Mouse (Mus musculus): ENCODE data around the gene Npas2. TPM values are rescaled to one million over a fixed set of nuclear protein-coding genes. Genes with fewer than 3 reads are reported as not detected.

Gene Npas2
- polyA plus RNA-seq, 1 experiment from 2014 or later: 1.6 TPM

- peaks cover 12% of the 10 kb centered on the region for H3K4me1 ChIP-seq (replicated peaks; ENCODE audit: control insufficient read depth, insufficient read depth, low read length)
- H3K4me2 ChIP-seq (ENCODE audit: low read length): no peak overlapping the region
- no peaks in the 10 kb centered on the region for H3K9me3 ChIP-seq (ENCODE audit: control insufficient read depth, low read length)
- H3K4me3 ChIP-seq (replicated peaks; ENCODE audit: low read length): no peak overlapping the region
- H3K36me3 ChIP-seq (ENCODE audit: control insufficient read depth, insufficient read depth): peaks cover 25% of the 10 kb centered on the region
- ATAC-seq: no peak
- no peak overlapping the region for H3K9ac ChIP-seq (replicated peaks; ENCODE audit: low read depth, low read length)
- H3K27ac ChIP-seq (ENCODE audit: low read length): no peak overlapping the region
- WGBS: 76% methylated on average over 8 of the region's 8 CpGs
- no peaks in the 10 kb centered on the region for H3K27me3 ChIP-seq (replicated peaks; ENCODE audit: control insufficient read depth, insufficient read depth, low read length)
Observed at GRCm38 (mm10) chr1:39372220-39372843, 178.8 kb downstream of the Npas2 start.

GRCm38 (mm10) chr1:39373378-39373777 lies 179.8 kb downstream of the Npas2 start:
- Histone ChIP-seq H3K4me3 (replicated peaks; ENCODE audit: low read length) (no peak overlapping the region), H3K9ac (replicated peaks; ENCODE audit: low read depth, low read length) (no peak overlapping the region), H3K27me3 (replicated peaks; ENCODE audit: control insufficient read depth, insufficient read depth, low read length) (no peaks in the 10 kb centered on the region), H3K27ac (ENCODE audit: low read length) (no peak overlapping the region), H3K4me2 (ENCODE audit: low read length) (no peak overlapping the region), H3K4me1 (replicated peaks; ENCODE audit: control insufficient read depth, insufficient read depth, low read length) (peaks cover 12% of the 10 kb centered on the region), H3K9me3 (ENCODE audit: control insufficient read depth, low read length) (no peaks in the 10 kb centered on the region), H3K36me3 (ENCODE audit: control insufficient read depth, insufficient read depth) (peaks cover 25% of the 10 kb centered on the region)
- 47% methylated on average over 4 of the region's 4 CpGs for WGBS
- no peak for ATAC-seq

- no peak overlapping the region for H3K4me2 ChIP-seq (ENCODE audit: low read length)
Observed at GRCm38 (mm10) chr1:39374231-39374809, 180.8 kb downstream of the Npas2 start.

GRCm38 (mm10) chr1:39376121-39376520 lies 182.6 kb downstream of the Npas2 start:
- Histone ChIP-seq H3K4me1 (replicated peaks; ENCODE audit: control insufficient read depth, insufficient read depth, low read length) (no peaks in the 10 kb centered on the region), H3K4me2 (ENCODE audit: low read length) (no peak overlapping the region), H3K9me3 (ENCODE audit: control insufficient read depth, low read length) (no peaks in the 10 kb centered on the region), H3K27ac (ENCODE audit: low read length) (no peak overlapping the region), H3K9ac (replicated peaks; ENCODE audit: low read depth, low read length) (no peak overlapping the region), H3K27me3 (replicated peaks; ENCODE audit: control insufficient read depth, insufficient read depth, low read length) (no peaks in the 10 kb centered on the region), H3K36me3 (ENCODE audit: control insufficient read depth, insufficient read depth) (peaks cover 19% of the 10 kb centered on the region), H3K4me3 (replicated peaks; ENCODE audit: low read length) (no peak overlapping the region)
- WGBS: 93% methylated on average over 7 of the region's 7 CpGs
- ATAC-seq: no peak

More at GRCm38 (mm10) chr1:39374231-39374809, 180.8 kb downstream of the Npas2 start:
- Histone ChIP-seq H3K9me3 (ENCODE audit: control insufficient read depth, low read length) (no peaks in the 10 kb centered on the region), H3K4me3 (replicated peaks; ENCODE audit: low read length) (no peak overlapping the region), H3K4me1 (replicated peaks; ENCODE audit: control insufficient read depth, insufficient read depth, low read length) (peaks cover 4% of the 10 kb centered on the region), H3K27ac (ENCODE audit: low read length) (no peak overlapping the region), H3K27me3 (replicated peaks; ENCODE audit: control insufficient read depth, insufficient read depth, low read length) (no peaks in the 10 kb centered on the region), H3K36me3 (ENCODE audit: control insufficient read depth, insufficient read depth) (peaks cover 25% of the 10 kb centered on the region), H3K9ac (replicated peaks; ENCODE audit: low read depth, low read length) (no peak overlapping the region)
- no peak for ATAC-seq
- 83% methylated on average over 5 of the region's 5 CpGs for WGBS

GRCm38 (mm10) chr1:39376726-39377240 lies 183.3 kb downstream of the Npas2 start:
- Histone ChIP-seq H3K4me1 (replicated peaks; ENCODE audit: control insufficient read depth, insufficient read depth, low read length) (no peaks in the 10 kb centered on the region), H3K9ac (replicated peaks; ENCODE audit: low read depth, low read length) (no peak overlapping the region), H3K27me3 (replicated peaks; ENCODE audit: control insufficient read depth, insufficient read depth, low read length) (no peaks in the 10 kb centered on the region), H3K4me3 (replicated peaks; ENCODE audit: low read length) (no peak overlapping the region), H3K9me3 (ENCODE audit: control insufficient read depth, low read length) (no peaks in the 10 kb centered on the region), H3K36me3 (ENCODE audit: control insufficient read depth, insufficient read depth) (peaks cover 16% of the 10 kb centered on the region), H3K4me2 (ENCODE audit: low read length) (no peak overlapping the region), H3K27ac (ENCODE audit: low read length) (no peak overlapping the region)
- ATAC-seq: no peak
- WGBS: 95% methylated on average over 9 of the region's 9 CpGs

- no peak overlapping the region for H3K4me2 ChIP-seq (ENCODE audit: low read length)
- H3K9me3 ChIP-seq (ENCODE audit: control insufficient read depth, low read length): no peaks in the 10 kb centered on the region
- ATAC-seq: no peak
- H3K4me1 ChIP-seq (replicated peaks; ENCODE audit: control insufficient read depth, insufficient read depth, low read length): no peaks in the 10 kb centered on the region
- H3K36me3 ChIP-seq (ENCODE audit: control insufficient read depth, insufficient read depth): peaks cover 8% of the 10 kb centered on the region
- H3K27ac ChIP-seq (ENCODE audit: low read length): no peak overlapping the region
- no peak overlapping the region for H3K9ac ChIP-seq (replicated peaks; ENCODE audit: low read depth, low read length)
- WGBS: 49% methylated on average over 1 of the region's 1 CpGs
- no peak overlapping the region for H3K4me3 ChIP-seq (replicated peaks; ENCODE audit: low read length)
- H3K27me3 ChIP-seq (replicated peaks; ENCODE audit: control insufficient read depth, insufficient read depth, low read length): no peaks in the 10 kb centered on the region
Observed at GRCm38 (mm10) chr1:39378540-39378939, 185.0 kb downstream of the Npas2 start.

- Histone ChIP-seq H3K4me2 (ENCODE audit: low read length) (no peak overlapping the region), H3K27ac (ENCODE audit: low read length) (no peak overlapping the region), H3K27me3 (replicated peaks; ENCODE audit: control insufficient read depth, insufficient read depth, low read length) (no peaks in the 10 kb centered on the region), H3K36me3 (ENCODE audit: control insufficient read depth, insufficient read depth) (peaks cover 8% of the 10 kb centered on the region), H3K9me3 (ENCODE audit: control insufficient read depth, low read length) (no peaks in the 10 kb centered on the region; the same call in 1 of the 2 replicates), H3K4me1 (replicated peaks; ENCODE audit: control insufficient read depth, insufficient read depth, low read length) (no peaks in the 10 kb centered on the region), H3K4me3 (replicated peaks; ENCODE audit: low read length) (no peak overlapping the region), H3K9ac (replicated peaks; ENCODE audit: low read depth, low read length) (no peak overlapping the region)
- ATAC-seq: no peak
- WGBS: 84% methylated on average over 5 of the region's 5 CpGs
Observed at GRCm38 (mm10) chr1:39379021-39379420, 185.5 kb downstream of the Npas2 start.

- peaks cover 4% of the 10 kb centered on the region for H3K36me3 ChIP-seq (ENCODE audit: control insufficient read depth, insufficient read depth)
- WGBS: 93% methylated on average over 9 of the region's 9 CpGs
- H3K4me3 ChIP-seq (replicated peaks; ENCODE audit: low read length): no peak overlapping the region
- no peak for ATAC-seq
- H3K4me2 ChIP-seq (ENCODE audit: low read length): no peak overlapping the region
- no peak overlapping the region for H3K9ac ChIP-seq (replicated peaks; ENCODE audit: low read depth, low read length)
- no peaks in the 10 kb centered on the region; the same call in 1 of the 2 replicates for H3K9me3 ChIP-seq (ENCODE audit: control insufficient read depth, low read length)
- no peaks in the 10 kb centered on the region for H3K27me3 ChIP-seq (replicated peaks; ENCODE audit: control insufficient read depth, insufficient read depth, low read length)
- H3K27ac ChIP-seq (ENCODE audit: low read length): no peak overlapping the region
- no peaks in the 10 kb centered on the region for H3K4me1 ChIP-seq (replicated peaks; ENCODE audit: control insufficient read depth, insufficient read depth, low read length)
Observed at GRCm38 (mm10) chr1:39381017-39381416, 187.5 kb downstream of the Npas2 start.

- Histone ChIP-seq H3K4me2 (ENCODE audit: low read length) (no peak overlapping the region), H3K9me3 (ENCODE audit: control insufficient read depth, low read length) (no peaks in the 10 kb centered on the region; the same call in 1 of the 2 replicates), H3K4me3 (replicated peaks; ENCODE audit: low read length) (no peak overlapping the region), H3K27me3 (replicated peaks; ENCODE audit: control insufficient read depth, insufficient read depth, low read length) (no peaks in the 10 kb centered on the region), H3K27ac (ENCODE audit: low read length) (no peak overlapping the region), H3K9ac (replicated peaks; ENCODE audit: low read depth, low read length) (no peak overlapping the region), H3K4me1 (replicated peaks; ENCODE audit: control insufficient read depth, insufficient read depth, low read length) (no peaks in the 10 kb centered on the region; the same call in 1 of the 2 replicates), H3K36me3 (ENCODE audit: control insufficient read depth, insufficient read depth) (no peaks in the 10 kb centered on the region)
- ATAC-seq: no peak
- WGBS: 90% methylated on average over 9 of the region's 9 CpGs
Observed at GRCm38 (mm10) chr1:39384914-39385313, 191.4 kb downstream of the Npas2 start.

Data from forebrain, embryonic 16.5 days (tissue).